Mouse (Mus musculus): ENCODE results near the gene H2-Ke6. TPM values are rescaled to one million over a fixed set of nuclear protein-coding genes. Genes with fewer than 3 reads are reported as not detected.

The H2-Ke6 gene
- total RNA-seq, 2 experiments from 2014 or later = 80.6 to 88.2 TPM

DNA sequence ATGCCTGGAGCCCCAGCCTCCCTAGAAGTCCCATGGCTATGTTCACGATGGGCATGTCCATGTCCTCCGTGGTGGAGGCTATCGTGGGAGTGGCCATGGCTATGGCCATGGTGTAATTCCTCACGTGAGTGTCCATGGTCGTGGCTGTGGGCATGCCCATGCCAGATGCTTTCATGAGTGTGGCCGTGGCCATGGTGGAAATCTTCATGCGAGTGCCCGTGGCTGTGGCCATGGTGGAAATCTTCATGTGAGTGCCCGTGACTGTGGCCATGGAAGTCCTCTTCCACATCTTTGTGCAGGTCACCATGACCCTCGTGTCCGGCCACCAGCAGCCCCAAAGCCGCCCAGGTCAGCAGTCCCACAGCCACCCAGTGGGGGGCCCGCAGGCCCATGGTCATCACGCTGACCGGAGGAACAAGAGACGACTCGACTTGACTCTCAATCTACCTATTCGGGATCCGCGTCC, 3.0 kb upstream of the H2-Ke6 start:
- DNase-seq = no peak
- intact Hi-C loops (cut with DNase I) = loop anchor here (5.0 kb wide), 1 partner anchor 86 kb away; the partner anchor contains the start of gene H2-DMa

DNA sequence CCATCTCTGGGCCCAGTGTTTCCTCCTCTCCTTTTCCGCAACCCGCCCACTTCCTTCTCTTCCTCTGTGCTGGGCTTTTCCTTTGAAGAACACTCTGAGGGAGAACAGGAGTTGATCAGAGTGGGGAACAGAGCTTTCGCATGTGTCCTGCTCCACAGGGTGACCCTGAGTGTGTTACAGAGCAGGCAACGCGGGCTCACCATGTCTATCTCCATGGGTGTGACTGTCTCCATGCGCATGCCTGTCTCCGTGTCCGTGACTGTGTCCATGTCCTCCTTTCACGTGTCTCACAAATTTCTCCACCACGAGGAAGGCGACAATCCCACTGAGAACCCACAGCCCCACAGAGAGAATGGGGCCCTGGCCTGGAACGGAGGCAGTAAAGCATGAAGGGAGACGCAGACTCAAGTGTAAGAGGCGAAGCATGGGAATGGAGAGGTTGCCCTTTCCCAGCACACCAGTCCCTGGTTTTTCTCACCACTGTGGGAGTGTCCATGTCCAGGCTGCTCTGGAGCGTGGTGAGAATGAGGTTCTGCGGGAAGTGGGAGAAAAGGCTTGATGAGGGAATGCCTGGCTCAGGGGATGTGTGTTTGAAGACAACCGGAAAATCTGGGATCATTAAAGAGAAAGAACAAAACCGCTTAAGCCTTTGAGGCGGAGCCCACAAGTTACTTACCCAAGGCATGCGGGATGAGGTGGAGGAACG, 2.2 kb upstream of the H2-Ke6 start:
- DNase-seq = no peak
- intact Hi-C loops (cut with DNase I) = loop anchor here (5.0 kb wide), 1 partner anchor 87 kb away; the partner anchor contains the start of gene H2-DMa

DNA sequence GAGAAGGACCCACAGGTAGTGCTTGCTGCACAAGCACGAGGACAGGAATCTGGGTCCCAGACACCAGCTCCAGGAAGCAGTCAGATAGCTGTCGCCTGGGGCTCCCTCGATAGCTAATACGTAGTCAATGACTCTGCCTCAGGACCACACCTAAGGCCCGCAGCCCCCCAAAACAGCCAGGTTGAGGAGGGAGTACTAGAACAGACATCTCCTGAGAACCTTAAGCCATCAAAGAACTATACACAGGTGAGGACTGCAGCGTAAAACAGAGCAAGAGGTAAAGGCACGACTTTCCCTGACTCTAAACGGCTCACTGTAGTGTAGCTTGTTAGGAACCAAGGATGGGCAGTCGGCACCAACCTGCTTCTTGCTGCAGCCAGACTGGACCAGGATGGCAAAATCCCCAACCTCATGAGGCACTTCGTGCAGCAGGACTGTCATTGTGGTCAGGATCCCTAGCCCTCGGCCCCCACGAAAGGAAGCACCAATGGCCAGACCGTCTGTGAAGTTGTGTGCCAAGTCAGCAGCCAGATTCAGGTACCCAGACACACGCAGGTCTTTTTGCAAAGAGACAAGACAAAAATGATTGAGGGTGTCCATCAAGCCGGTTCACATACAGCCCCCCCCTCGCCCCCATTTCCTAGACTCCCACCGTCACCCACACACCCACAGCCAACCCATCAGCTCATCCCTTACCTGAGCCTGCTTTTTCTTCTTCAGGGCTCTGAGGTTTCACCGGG, 1.5 kb upstream of the H2-Ke6 start:
- intact Hi-C loops (cut with DNase I) = no loop called here
- no peak for DNase-seq

- DNase-seq = no peak
- intact Hi-C loops (cut with DNase I) = no loop called here
Observed at GRCm38 (mm10) chr17:34028501-34029149, 765 bp upstream of the H2-Ke6 start.

DNA sequence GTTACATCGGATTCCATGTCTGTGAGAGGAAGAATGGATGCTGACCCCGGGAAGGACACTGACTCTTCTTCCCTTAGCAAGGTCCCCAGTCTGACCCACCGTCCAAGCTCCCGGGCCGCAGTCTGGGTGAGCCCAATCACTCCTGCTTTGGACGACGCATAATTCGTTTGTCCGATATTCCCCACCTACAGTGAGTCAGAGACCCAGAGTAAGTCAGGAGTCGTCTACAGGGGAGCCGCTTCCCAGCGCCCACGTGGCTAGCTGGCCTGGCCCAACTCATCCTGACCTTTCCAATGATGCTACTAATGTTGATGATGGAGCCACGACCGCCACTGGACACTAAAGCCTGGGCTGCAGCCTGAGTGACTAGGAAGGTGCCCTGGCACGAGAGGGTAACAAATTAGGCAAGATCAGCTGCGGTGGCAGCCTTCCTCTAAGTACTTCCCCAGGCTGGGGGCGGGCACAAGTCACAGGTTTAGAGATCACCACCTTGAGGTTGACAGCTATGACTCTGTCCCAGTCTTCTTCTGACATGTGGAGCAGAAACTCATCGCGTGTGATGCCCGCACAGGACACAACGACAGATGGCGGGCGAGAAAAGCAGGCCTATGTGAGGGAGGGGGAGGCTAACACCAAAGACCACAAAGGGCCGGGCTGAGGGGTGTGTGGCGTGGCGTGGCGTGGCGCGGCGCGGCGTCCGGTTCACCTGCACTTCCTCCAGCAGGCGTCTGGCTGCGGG, 774 bp downstream of the H2-Ke6 start:
- intact Hi-C loops (cut with DNase I) = no loop called here

DNA sequence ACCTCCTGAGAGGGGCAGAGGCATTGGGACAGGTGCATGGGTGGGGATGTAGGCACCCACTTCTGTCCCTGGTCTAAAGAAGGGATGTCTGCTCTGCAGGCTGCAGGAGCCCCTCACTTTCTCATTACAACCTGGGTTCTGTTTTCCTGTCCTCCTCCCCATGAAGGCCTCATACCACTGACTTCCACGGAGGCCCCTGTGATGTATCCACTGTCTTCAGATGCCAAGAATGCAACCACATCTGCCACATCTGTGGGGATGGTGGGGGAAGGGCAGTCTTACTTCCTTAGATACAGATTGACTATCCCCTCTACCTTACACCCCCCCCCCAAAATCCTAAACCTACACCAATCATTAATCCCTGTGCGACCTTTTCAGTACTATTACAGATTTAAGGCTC, 1.6 kb downstream of the H2-Ke6 start:
- DNase-seq = no peak
- intact Hi-C loops (cut with DNase I) = no loop called here

More for the DNA sequence above, 774 bp downstream of the H2-Ke6 start:
- DNase-seq = no peak

- DNase-seq = no peak
- intact Hi-C loops (cut with DNase I) = no loop called here
Observed at GRCm38 (mm10) chr17:34025756-34026151, 2.1 kb downstream of the H2-Ke6 start.

GRCm38 (mm10) chr17:34024861-34025755, 2.8 kb downstream of the H2-Ke6 start:
- peak in 1 of 2 experiments; percentile 15 for DNase-seq
- intact Hi-C loops (cut with DNase I) = loop anchor here (5.0 kb wide), 1 partner anchor 68 kb away; the partner anchor contains the start of genes Rps18 and Vps52

DNA sequence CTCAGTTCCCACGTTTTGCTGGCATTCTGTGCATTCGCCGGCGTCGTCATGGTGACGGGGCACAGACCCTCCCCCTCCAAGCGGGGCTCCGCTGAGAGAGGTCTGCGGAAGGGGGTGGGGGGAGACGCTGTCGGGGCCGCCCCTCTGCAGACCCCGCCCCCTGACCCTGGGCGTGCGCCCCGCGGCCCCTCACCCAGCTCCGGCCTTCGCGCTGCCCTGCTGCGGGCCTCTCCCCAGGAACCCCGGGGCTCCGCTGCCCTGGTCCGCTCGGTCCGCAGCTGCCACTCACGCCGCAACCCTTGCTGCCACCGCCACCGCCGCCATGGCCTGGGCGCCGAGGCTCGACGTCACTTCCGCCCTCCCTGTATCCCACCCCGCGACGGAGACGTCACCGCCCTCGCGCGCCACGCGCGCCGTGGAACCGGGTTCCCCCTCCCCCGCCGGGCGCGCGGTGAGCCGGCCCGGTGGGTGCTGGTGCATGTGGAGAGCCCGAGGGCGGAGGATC, 3.5 kb downstream of the H2-Ke6 start, which contains the start of gene Ring1:
Gene Ring1, minus strand, starts transcription at position 364 of the 505 bp plus-strand sequence.
- peak; percentile 89 to 90 for DNase-seq
- intact Hi-C loops (cut with DNase I) = loop anchor here (5.0 kb wide), 1 partner anchor 67 kb away; the partner anchor contains the start of genes Rps18 and Vps52

DNA sequence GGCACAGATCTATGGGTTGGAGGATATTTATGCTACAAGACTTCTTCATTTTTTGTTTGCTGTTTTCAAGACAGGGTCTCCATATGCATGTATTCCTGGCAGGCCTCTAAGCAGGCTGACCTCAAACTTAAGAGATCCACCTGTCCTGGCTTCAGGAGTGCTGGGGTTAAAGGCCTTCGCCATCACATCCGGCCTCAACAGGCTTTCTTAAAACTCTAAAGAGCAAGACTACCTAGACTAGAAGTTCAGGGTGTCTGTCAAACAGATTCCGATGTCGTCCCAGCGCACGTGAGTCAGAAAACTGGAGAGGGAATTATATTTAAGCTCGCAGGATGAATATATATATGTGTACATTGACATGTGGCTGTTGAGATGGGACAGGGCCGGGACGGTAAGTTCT, 4.2 kb downstream of the H2-Ke6 start:
- intact Hi-C loops (cut with DNase I) = loop anchor here (5.0 kb wide), 1 partner anchor 66 kb away; the partner anchor contains the start of genes Rps18 and Vps52
- no peak for DNase-seq

GRCm38 (mm10) chr17:34022987-34023386, 4.9 kb downstream of the H2-Ke6 start:
- intact Hi-C loops (cut with DNase I) = loop anchor here (5.0 kb wide), 1 partner anchor 66 kb away; the partner anchor contains the start of genes Rps18 and Vps52

GRCm38 (mm10) chr17:34022414-34022783, 5.5 kb downstream of the H2-Ke6 start:
- no peak for DNase-seq
- intact Hi-C loops (cut with DNase I) = loop anchor here (5.0 kb wide), 1 partner anchor 65 kb away; the partner anchor contains the start of genes Rps18 and Vps52

More at GRCm38 (mm10) chr17:34022987-34023386, 4.9 kb downstream of the H2-Ke6 start:
- DNase-seq = no peak

DNA sequence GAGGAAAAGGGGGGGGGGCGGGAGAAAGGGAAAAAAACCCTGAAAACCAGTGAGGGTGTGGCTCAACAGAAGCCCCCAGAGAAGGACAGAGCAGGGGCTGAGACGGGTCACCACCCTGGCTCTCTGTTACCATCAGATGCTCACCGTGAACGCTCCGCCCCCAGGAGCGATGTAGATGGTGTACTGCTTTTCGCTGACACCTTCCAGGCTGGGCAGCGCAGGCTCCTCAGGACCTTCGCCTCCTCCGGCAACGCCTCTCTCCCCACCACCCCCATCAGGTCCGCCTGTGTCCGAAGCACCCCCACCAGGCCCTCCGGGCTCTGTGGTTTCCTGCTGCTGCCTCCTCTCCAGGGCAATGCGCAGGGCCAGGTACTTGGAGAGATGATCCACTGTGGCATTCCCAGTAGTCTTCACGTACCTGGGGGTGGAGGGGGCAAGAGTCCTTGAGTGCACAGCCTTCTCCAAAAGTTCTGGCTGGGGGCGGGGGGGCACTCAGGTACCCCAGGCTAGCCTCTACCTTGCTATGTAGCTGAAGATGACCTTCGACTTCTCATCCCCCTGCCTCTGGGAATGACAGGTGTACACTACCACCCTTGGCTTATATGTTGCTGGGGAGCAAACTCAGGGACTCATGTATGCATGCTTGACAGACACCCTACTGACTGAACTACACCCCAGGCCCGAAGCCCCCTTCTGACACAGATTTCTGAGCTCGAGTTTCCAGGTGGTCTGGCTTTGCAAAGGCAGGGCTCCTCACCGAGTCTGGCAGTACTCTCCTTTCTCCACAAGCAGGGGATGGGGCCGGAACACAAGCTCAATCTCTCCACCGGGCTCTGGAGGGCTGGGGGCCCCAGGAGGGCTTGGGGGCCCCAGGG, 6.1 kb downstream of the H2-Ke6 start:
- no peak for DNase-seq
- intact Hi-C loops (cut with DNase I) = loop anchor here (5.0 kb wide), 1 partner anchor 64 kb away; the partner anchor contains the start of genes Rps18 and Vps52

DNA sequence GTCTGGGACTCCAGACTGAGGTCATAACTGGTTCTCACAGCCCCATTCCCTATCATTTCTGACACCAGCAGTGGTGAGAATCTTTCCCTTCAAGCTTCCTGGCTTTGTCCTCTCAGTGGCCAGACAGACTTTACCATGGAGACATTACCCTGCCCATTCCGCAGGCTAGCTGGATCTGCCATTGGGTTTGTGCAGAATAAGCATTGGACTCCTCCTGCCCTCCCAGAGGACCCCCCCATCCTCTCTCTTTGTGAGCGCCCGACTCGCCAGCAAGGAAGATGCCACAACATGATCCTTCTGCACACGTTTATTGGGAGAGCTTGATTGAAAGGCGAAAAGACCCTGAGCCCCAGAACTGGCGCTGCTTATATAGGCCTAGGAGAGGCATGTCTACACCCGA, 14.4 kb downstream of the H2-Ke6 start:
- intact Hi-C loops (cut with DNase I) = no loop called here

DNA sequence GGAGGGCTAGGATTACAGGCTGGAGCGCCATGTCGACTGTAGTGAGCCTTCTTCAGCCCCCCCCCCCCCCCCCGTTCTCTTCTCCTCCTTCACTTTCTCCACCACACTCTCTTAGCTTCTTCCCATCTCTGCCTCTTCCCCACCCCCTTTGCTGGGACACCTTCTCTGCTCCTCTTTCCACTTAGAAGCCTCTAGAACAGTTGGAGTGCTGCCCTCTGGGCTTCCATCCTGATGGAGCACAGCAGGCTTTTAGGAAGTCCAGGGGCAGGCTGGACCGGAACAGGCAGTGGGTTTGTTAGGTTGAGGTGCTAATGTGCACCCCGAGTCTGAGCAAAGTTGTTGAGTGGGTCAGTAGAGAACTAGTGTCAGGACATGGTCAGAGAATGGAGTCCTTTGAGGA, 17.7 kb downstream of the H2-Ke6 start:
- intact Hi-C loops (cut with DNase I) = no loop called here
- no peak for DNase-seq

More for the DNA sequence above, 14.4 kb downstream of the H2-Ke6 start:
- no peak for DNase-seq

GRCm38 (mm10) chr17:34006570-34006969, 21.3 kb downstream of the H2-Ke6 start:
- no peak for DNase-seq
- intact Hi-C loops (cut with DNase I) = no loop called here

- peak in 1 of 2 experiments; percentile 48 for DNase-seq
- intact Hi-C loops (cut with DNase I) = loop anchor here (5.0 kb wide), 1 partner anchor 36 kb away; no protein-coding TSS in a partner anchor
Observed at GRCm38 (mm10) chr17:34003426-34003825, 24.4 kb downstream of the H2-Ke6 start.
